Mouse (Mus musculus) heart, postnatal 14 days (tissue): ENCODE measurements around the gene Hsd17b2. TPM values are rescaled to one million over a fixed set of nuclear protein-coding genes. Genes with fewer than 3 reads are reported as not detected.
"Not testable (repeated sequence)": the region's sequence is repeated elsewhere in the genome, so short reads cannot be mapped to it uniquely, and the experiment has no call there.

ENCODE experiments used
- DNase-seq, 2 experiments: peaks; one replicate each; pipeline ENCODE4 v3.0.0; 2021 to 2022
- intact Hi-C: fragments of 180-260 bp; cut with DNase I; formaldehyde crosslinking; loops from one replicate; pipeline ENCODE4 v1.15.1; 2025
- total RNA-seq, 2 experiments: library from RNA; stranded (reverse); gene quantifications; 2 replicates each; pipeline ENCODE4 v1.2.3; 2021

The Hsd17b2 gene
- total RNA-seq, 2 experiments from 2014 or later, result not detected

GRCm38 (mm10) chr8:117712226-117712625, 10.5 kb downstream of the Hsd17b2 start:
- DNase-seq, result no peak
- intact Hi-C loops, result no loop called here

DNA sequence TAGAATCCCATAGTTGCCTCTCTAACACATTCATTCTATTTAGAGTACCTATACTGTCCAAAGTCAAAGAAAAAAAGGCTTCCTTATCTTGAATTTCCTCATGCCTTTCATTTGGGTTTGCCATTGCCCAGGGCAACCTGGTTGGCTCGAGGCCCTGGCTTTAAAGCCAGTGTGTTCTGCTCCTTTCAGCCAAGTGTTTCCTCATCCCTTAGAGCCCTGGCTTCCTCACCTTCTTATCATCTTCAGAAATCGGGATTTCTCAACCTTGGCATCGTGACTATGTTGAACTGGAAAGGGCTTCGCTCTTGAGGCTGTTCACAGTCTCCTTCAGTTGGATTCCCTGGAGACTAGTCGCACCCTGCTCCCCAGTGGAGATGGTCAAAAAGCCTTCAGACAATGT, 12.9 kb downstream of the Hsd17b2 start:
- intact Hi-C loops, result no loop called here
- DNase-seq, result no peak

- intact Hi-C loops, result no loop called here
- no peak for DNase-seq
Observed at GRCm38 (mm10) chr8:117715896-117716295, 14.2 kb downstream of the Hsd17b2 start.

DNA sequence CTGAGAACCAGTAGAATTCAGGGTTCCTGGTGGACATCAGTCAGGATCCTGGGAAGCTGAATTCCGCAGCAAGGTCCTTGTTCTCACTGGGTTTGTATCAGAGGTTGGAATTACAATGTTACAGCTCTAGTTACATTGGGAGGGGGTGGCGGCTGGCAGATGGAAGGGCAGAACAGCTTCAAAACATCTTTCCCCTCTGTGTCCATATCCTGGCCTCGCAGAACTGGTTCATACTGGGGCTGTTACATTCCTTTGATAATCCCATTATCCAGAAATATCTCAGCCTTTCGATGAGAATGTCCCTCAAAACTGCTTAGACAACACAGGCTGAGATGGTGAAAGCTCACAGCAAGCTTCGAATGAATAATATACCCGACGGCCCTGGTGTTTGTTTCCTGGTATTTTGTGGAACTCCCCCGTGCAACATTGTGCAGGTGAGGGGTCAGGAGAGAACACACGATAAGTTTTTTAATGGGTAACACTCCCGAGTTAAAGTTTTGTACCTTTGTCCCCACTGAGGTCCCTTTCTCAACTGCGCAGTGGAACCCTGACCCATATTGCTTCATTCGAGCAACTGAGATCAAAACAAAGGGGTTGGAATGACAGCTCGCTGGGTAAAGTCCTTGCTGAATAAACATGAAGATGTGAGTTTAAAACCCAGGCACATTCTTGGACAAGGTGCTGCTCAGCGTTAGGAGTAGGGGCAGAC, 16.6 kb downstream of the Hsd17b2 start:
- intact Hi-C loops, result no loop called here
- no peak for DNase-seq

- no peak for DNase-seq
- intact Hi-C loops, result no loop called here
Observed at GRCm38 (mm10) chr8:117726467-117726866, 24.8 kb downstream of the Hsd17b2 start.

DNA sequence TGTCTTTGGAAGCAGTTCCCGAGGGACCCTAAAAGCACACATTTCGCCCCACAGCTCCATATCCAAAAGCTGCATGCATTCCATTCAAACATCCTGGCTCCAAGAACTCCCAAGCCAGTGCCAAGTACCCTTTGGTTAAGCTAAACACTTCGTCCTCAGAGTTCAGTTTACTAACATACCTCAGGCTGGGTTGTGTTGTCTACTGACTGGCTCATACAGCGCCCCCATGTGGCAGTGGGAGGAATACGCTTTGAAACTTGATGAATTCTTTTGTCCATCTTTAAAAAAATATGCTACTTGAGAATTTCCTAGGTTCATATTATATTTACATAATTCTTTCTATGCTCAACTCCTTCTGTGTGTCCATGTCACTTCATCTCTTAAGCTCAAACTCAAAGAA, 25.9 kb downstream of the Hsd17b2 start:
- intact Hi-C loops, result no loop called here
- no peak for DNase-seq

DNA sequence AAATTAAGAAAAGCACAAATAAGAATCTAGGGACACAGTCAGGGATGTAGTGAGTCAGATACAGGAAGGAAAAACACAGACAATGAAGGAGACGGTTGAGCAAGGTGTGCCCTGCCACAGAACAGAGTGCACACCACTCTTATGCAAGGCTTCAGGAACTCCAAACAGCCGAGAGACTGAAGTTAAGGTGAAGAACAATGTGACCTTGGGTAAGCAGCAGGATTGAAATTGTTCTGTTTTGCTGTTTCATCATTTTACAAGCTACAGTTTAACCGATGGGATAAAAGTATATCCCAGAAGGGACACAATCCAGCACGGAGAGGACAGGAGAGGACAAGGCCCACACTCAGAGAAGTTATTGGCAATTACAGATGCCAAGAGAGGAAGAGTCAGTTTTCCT, 26.5 kb downstream of the Hsd17b2 start:
- no peak for DNase-seq

DNA sequence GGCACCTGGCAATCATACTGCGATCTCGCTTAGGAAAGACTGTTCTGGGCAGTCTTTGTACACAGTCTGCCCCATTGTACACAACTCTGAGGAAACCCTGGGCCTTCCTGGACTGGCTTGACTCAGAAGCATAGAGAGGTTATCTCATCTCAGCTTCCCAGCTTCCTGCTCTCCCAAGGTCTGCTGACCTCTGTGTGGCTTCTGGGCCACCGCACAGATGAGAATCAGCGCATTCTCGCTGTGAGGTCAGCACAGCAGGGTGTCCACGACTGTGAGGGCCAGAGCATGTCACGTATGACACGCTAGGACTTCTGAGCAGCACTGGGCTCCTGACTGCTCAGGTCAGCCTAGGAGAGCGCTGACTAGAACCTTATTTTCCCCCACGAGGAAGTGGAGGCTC, 29.3 kb downstream of the Hsd17b2 start:
- intact Hi-C loops, result no loop called here
- no peak for DNase-seq

More for the DNA sequence above, 26.5 kb downstream of the Hsd17b2 start:
- intact Hi-C loops, result no loop called here

GRCm38 (mm10) chr8:117736657-117737175, 35.0 kb downstream of the Hsd17b2 start:
- intact Hi-C loops, result no loop called here

GRCm38 (mm10) chr8:117738206-117738605, 36.5 kb downstream of the Hsd17b2 start:
- DNase-seq, intact Hi-C loops: not testable (repeated sequence)

More at GRCm38 (mm10) chr8:117736657-117737175, 35.0 kb downstream of the Hsd17b2 start:
- DNase-seq, result no peak

- intact Hi-C loops, result no loop called here
- DNase-seq, result no peak
Observed at GRCm38 (mm10) chr8:117740387-117740998, 38.8 kb downstream of the Hsd17b2 start.

DNA sequence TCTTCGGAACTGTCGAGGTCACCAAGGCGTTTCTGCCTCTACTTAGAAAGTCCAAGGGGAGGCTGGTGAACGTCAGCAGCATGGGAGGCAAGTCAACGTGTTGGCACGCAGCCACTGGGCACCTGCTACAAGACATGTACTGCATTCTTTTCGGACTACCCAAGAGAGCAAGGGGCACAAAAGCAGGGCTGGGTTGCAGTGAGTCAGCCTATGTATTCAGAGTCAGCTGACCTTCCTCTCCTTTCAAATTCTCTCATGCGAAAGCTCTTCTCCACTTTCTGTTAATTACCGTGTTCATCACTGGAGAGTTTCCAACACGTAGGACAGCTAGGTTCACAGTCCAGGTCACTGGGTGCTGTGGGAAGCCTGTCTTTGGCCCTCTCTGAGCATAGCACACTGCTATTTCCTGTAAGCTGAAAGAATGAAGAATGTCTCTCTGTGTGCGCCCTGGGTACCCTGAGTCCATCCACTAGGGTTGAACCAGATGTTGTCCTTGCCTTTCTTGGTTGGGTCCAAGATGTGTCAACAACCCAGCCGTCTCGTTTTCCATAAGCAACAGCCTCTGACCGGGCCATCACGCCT, 40.8 kb downstream of the Hsd17b2 start:
- no peak for DNase-seq
- intact Hi-C loops, result no loop called here

- no peak for DNase-seq
- intact Hi-C loops, result no loop called here
Observed at GRCm38 (mm10) chr8:117746651-117747050, 44.9 kb downstream of the Hsd17b2 start.

- intact Hi-C loops, result no loop called here
- no peak for DNase-seq
Observed at GRCm38 (mm10) chr8:117747428-117747827, 45.7 kb downstream of the Hsd17b2 start.

DNA sequence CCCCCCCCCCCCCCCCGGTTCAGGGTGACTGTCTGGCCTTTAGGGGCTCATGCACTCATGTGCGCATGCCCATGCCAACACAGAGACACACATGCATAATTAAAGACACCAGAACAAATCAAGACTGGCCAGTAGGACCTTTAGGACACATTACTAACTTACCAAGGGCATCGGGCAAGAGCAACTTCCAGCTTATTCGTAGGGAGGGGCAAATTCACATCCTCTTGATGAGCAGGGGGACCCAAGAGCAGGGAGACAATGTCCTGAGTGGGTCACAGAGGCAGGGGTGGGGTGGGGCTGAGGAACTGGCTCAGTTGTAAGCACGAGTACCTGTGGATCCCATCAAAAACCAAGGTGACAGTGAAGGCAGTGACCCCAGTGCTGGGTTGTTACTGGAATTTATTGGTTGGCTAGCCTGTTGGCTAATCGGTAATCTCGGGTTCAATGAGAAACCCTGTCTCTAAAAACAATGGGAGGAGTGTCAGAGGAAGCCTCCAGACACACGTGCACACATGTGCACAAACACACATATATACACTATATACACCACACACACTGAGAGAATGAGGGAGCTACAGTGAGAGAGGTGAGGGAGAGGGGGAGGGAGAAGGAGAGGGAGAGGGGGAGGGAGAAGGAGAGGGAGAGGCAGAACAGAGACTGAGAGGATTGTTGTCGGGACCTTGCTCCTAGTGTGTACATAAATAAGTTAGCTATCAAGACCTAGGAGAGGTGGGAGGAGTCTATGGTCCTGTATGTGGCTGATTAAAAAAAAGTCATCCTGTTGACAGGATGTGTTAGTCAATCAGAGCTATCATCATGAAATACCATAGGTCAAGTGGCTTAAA, 46.4 kb downstream of the Hsd17b2 start:
- DNase-seq, result no peak
- intact Hi-C loops, result no loop called here

GRCm38 (mm10) chr8:117749436-117749835, 47.7 kb downstream of the Hsd17b2 start:
- DNase-seq, result no peak
- intact Hi-C loops, result no loop called here

DNA sequence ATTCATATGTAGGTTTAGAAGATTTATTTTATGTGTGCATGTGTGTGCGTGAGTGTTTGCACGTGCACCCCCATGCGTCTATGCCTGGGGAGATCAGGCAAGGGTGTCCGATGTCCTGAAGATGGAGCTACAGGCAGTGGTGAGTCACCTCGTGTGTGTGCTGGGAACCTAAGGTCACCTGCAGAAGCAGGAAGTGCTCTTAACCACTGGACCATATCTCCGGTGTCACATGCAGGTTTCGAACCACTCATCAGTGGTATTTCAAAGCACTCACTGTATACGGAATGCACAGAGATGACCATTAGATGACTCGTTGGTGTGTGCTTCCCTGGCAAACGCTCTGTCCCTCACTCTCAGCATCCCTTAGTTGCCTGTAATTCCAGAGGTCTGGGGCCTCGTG, 56.2 kb downstream of the Hsd17b2 start:
- DNase-seq, result no peak
- intact Hi-C loops, result no loop called here

GRCm38 (mm10) chr8:117762776-117763175, 61.1 kb downstream of the Hsd17b2 start:
- no peak for DNase-seq
- intact Hi-C loops, result no loop called here

GRCm38 (mm10) chr8:117764625-117765024, 62.9 kb downstream of the Hsd17b2 start:
- intact Hi-C loops, result no loop called here
- no peak for DNase-seq

- DNase-seq, result no peak
- intact Hi-C loops, result no loop called here
Observed at GRCm38 (mm10) chr8:117765947-117766346, 64.2 kb downstream of the Hsd17b2 start.

- DNase-seq, result no peak
- intact Hi-C loops, result no loop called here
Observed at GRCm38 (mm10) chr8:117768971-117769370, 67.3 kb downstream of the Hsd17b2 start.
